Mouse (Mus musculus): ENCODE results near the gene Polr1a.

Polr1a gene

GRCm38 (mm10) chr6:71999917-72000512 is 91.2 kb downstream of the Polr1a start:
- DNase-seq (ENCODE audit: low spot score in 2 of 2), result no peak

- no peak for DNase-seq (ENCODE audit: low spot score in 2 of 2)
Measured at GRCm38 (mm10) chr6:72001220-72001777, 92.4 kb downstream of the Polr1a start.

GRCm38 (mm10) chr6:72007411-72008212 is 98.8 kb downstream of the Polr1a start:
- DNase-seq (ENCODE audit: low spot score in 2 of 2), result no peak

- no peak for DNase-seq (ENCODE audit: low spot score in 2 of 2)
Measured at GRCm38 (mm10) chr6:72008213-72008655, 99.4 kb downstream of the Polr1a start.

GRCm38 (mm10) chr6:72009454-72009853 is 100.6 kb downstream of the Polr1a start:
- DNase-seq (ENCODE audit: low spot score in 2 of 2), result no peak

- DNase-seq (ENCODE audit: low spot score in 2 of 2), result no peak
Measured at GRCm38 (mm10) chr6:72014033-72014432, 105.2 kb downstream of the Polr1a start.

GRCm38 (mm10) chr6:72018052-72018451 is 109.2 kb downstream of the Polr1a start:
- no peak for DNase-seq (ENCODE audit: low spot score in 2 of 2)

- DNase-seq (ENCODE audit: low spot score in 2 of 2), result no peak
Measured at GRCm38 (mm10) chr6:72025497-72025896, 116.6 kb downstream of the Polr1a start.

GRCm38 (mm10) chr6:72028079-72028478 is 119.2 kb downstream of the Polr1a start:
- no peak for DNase-seq (ENCODE audit: low spot score in 2 of 2)

- no peak for DNase-seq (ENCODE audit: low spot score in 2 of 2)
Measured at GRCm38 (mm10) chr6:72029674-72030073, 120.8 kb downstream of the Polr1a start.
